Mouse (Mus musculus): ENCODE measurements at regions not wholly inside any gene's neighbourhood (a gene's known extent, or its start where the extent isn't known, plus 50 kb on each side); places are given as distances from the start of the nearest gene placed in this dataset.
"Not testable (repeated sequence)": the region's sequence is repeated elsewhere in the genome, so short reads cannot be mapped to it uniquely, and the experiment has no call there.

GRCm38 (mm10) chr10:27761402-27761801 lies 141.8 kb upstream of the Lama2 start:
- peak; percentile 60 for DNase-seq (ENCODE audit: inconsistent ontology term)

GRCm38 (mm10) chr10:27802368-27802767 lies 182.8 kb upstream of the Lama2 start:
- no peak for DNase-seq (ENCODE audit: inconsistent ontology term)

- DNase-seq (ENCODE audit: inconsistent ontology term) = peak; percentile 19
These were observed 190.0 kb upstream of the Lama2 start for GRCm38 (mm10) chr10:27809539-27809938.

- not testable (repeated sequence) for DNase-seq (ENCODE audit: inconsistent ontology term)
These were observed 206.1 kb upstream of the Lama2 start for GRCm38 (mm10) chr10:27825671-27826070.

GRCm38 (mm10) chr10:27828346-27828745 lies 208.8 kb upstream of the Lama2 start:
- no peak for DNase-seq (ENCODE audit: inconsistent ontology term)

- DNase-seq (ENCODE audit: inconsistent ontology term) = no peak
These were observed 219.1 kb upstream of the Lama2 start for GRCm38 (mm10) chr10:27838666-27839065.

GRCm38 (mm10) chr10:27841042-27841709 lies 221.6 kb upstream of the Lama2 start:
- peak; percentile 52 for DNase-seq (ENCODE audit: inconsistent ontology term)

GRCm38 (mm10) chr10:27843010-27843409 lies 223.5 kb upstream of the Lama2 start:
- peak; percentile 81 for DNase-seq (ENCODE audit: inconsistent ontology term)

- peak; percentile 52 for DNase-seq (ENCODE audit: inconsistent ontology term)
These were observed 211.0 kb upstream of the Ptprk start for GRCm38 (mm10) chr10:27863625-27864024.

GRCm38 (mm10) chr10:27880867-27881266 lies 193.8 kb upstream of the Ptprk start:
- DNase-seq (ENCODE audit: inconsistent ontology term) = no peak

- DNase-seq (ENCODE audit: inconsistent ontology term) = no peak
These were observed 182.7 kb upstream of the Ptprk start for GRCm38 (mm10) chr10:27891778-27892512.

GRCm38 (mm10) chr10:27916406-27916805 lies 158.2 kb upstream of the Ptprk start:
- DNase-seq (ENCODE audit: inconsistent ontology term) = no peak

- DNase-seq (ENCODE audit: inconsistent ontology term) = no peak
These were observed 147.4 kb upstream of the Ptprk start for GRCm38 (mm10) chr10:27927266-27927665.

- no peak for DNase-seq (ENCODE audit: inconsistent ontology term)
These were observed 132.5 kb upstream of the Ptprk start for GRCm38 (mm10) chr10:27942136-27942535.

GRCm38 (mm10) chr10:27949127-27949526 lies 125.5 kb upstream of the Ptprk start:
- no peak for DNase-seq (ENCODE audit: inconsistent ontology term)

GRCm38 (mm10) chr10:27968202-27968601 lies 106.4 kb upstream of the Ptprk start:
- DNase-seq (ENCODE audit: inconsistent ontology term) = peak; percentile 88

- peak; percentile 78 for DNase-seq (ENCODE audit: inconsistent ontology term)
These were observed 90.6 kb upstream of the Ptprk start for GRCm38 (mm10) chr10:27984047-27984446.

- DNase-seq (ENCODE audit: inconsistent ontology term) = peak; percentile 71
These were observed 89.6 kb upstream of the Ptprk start for GRCm38 (mm10) chr10:27985068-27985467.

- no peak for DNase-seq (ENCODE audit: inconsistent ontology term)
These were observed 87.6 kb upstream of the Ptprk start for GRCm38 (mm10) chr10:27987026-27987425.

- peak; percentile 86 for DNase-seq (ENCODE audit: inconsistent ontology term)
These were observed 86.6 kb upstream of the Ptprk start for GRCm38 (mm10) chr10:27988066-27988465.

- no peak for DNase-seq (ENCODE audit: inconsistent ontology term)
These were observed 84.1 kb upstream of the Ptprk start for GRCm38 (mm10) chr10:27990359-27991056.

- no peak for DNase-seq (ENCODE audit: inconsistent ontology term)
These were observed 83.6 kb upstream of the Ptprk start for GRCm38 (mm10) chr10:27991057-27991365.
